Mouse (Mus musculus) CD8-positive naive resting alpha-beta T cell, adult 57 days (primary cell): ENCODE data around the gene Add3. TPM values are rescaled to one million over a fixed set of nuclear protein-coding genes. Genes with fewer than 3 reads are reported as not detected.

Experiments
- total RNA-seq: library from RNA; stranded (reverse); gene quantifications from one replicate; pipeline ENCODE4 v1.2.4, GENCODE M21; 2023

Gene Add3
- 271 TPM for total RNA-seq

DNA sequence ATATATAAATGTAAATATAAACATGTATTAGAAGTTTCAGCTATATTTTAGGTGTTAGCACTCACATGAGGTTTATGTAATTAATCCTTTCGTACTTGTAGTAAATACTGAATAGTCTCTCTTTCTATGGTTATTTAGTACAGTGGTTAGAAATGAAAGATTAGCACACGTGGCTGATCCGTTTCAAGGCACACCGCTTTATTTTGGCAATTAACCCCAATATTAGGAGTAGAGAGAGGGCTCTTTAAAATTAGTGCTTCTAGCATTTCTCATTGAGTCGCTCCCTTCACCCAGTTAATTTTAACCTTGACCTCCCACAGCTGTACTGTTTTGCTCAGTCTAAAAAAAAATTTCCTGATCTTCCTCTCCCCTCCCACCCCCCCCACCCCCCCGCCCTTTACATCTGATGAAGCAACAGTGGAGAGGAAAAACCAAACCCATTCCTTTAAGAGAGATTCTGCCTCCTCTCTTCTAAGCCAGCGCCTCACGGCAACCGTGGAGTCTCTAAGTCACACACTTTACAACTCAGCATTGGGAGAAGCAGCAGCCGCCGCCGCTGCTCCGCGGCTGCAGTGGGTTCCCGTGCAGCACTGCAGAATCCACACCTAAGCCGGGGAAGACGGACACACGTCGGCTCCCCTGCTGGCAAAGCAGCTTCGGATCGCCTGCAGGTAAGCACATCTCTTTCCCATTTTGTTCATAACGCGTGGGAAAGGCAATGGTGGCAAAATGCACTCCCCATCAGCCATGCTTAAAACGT lies at the start of gene Add3:
Add3 (plus strand) TSS at position 400 of the 760 bp plus-strand sequence.

Other genes with a start within 250 kb of the Add3 start
- gene Xpnpep1, start 100.2 kb upstream of the Add3 start, total RNA-seq, result 39.3 TPM
- 20.1 TPM for gene Mxi1, start 170.1 kb downstream of the Add3 start, total RNA-seq
- not detected for gene Gm10197, start 231.3 kb downstream of the Add3 start, total RNA-seq